Mouse (Mus musculus): ENCODE measurements around the gene Dpagt1.
A peak's percentile ranks its signal among the peaks of the same experiment; 100 is the strongest.
"Not testable (repeated sequence)": the region's sequence is repeated elsewhere in the genome, so short reads cannot be mapped to it uniquely, and the experiment has no call there.

Dpagt1 gene

DNA sequence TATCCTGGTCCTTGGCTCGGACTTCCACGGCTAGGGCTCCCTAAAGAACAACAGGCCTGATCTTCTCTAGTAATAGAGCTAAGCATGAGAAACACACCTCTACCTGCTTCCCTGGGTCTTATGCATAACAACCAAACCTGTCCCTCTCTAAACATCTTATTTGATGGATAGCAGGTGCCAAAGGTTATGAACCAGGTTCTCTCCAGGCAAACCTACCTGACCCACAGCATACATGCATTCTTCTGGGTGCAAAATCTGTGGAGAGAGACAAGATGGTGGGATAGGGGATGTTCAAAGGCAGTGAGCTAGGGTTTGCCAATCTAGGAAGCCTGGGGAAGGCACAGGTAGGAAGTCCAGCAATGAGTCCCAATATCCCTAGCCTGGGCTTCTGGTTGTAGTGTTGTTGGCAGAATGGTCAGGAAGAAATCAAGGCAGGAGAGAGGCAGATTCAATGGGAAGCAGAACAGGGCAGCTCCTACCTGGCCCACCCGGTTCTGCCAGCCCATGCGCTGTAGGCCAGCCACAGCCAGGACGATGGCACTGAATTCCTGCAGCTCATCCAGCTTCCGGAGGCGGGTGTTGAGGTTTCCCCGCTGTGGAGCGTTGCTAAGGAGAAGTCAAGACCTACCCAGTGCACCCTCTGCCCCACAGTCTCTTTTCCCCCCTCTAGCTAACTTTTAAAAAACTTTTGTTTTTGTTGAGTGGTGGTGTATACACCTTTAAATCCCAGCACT is 11.8 kb downstream of the Dpagt1 start:
- DNase-seq (ENCODE audit: low read depth): no peak

DNA sequence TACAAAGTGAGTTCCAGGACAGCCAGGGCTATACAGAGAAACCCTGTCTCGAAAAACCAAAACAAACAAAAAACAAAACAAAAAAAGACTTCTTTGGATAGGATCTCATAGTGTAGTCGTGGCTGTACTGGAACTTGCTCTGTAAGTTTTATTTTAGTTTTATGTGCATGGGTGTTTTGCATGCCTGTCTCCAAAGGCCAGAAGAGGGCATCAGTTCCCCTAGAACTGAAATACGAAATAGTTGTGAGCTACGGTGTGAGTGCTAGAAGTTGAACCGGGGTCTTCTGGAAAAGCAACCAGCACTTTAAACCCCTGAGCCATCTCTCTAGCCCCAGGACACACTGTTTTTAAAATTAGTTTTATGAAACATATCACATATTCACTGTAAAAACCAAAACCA is 12.8 kb downstream of the Dpagt1 start:
- no peak for DNase-seq (ENCODE audit: low read depth)

DNA sequence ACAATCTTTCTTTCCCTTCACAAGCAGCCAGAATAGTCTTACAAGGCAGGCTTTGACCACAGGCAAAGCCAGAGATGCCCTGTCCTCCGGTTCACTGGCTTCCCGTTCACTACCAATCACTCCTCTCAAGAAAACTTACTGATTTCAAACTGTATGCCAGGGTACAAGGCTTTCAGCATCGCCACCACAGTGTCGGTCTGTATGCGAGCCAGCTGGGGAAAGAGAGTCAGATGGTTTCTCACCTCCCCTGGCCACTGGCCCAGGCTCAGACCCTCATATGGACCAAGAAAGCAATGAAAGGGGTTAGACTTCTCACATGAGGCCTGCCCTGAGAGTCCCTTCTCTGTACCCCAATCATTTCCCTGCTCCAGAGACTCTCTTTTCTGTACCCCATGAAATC is 15.7 kb downstream of the Dpagt1 start:
- DNase-seq (ENCODE audit: low read depth): no peak

DNA sequence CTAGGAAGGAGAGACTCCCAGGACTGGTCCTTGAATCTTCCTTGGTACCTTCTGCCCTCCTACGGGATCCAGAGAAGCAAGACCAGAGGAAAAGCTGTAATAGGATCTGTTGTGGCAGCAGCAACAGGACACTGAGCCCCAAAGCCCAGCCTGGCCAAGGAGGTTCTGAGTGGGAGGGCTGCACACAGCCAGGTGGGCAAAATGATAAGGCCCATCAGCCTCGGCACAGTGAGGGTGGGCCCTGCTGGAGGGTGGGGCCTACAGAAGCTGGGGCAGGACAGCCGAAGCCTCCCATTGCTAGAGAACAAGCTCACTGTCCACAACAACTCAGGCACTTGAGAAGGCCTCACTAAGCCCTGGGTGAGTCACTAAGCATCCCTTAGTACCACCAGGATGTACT is 16.4 kb downstream of the Dpagt1 start:
- DNase-seq (ENCODE audit: low read depth): no peak

DNA sequence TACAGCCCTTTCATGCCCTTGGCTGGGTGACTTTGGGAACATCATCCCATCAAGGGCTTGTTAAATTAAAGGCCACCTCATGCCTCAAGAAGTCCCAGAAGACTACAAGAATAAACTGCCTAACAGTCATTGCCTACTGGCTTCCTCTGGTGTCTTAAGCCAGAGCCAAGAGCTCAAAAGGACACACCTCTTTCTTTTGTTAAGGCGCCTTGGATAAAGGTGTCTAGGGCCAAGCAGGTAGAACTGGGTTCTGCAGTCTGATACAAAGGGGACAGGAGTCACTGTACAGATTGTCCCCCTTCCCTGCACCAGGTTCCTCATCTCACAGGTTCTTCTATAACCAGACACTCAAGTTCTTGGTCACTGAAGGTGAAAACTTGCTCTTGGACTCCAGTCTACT is 16.8 kb downstream of the Dpagt1 start:
- DNase-seq (ENCODE audit: low read depth): no peak

DNA sequence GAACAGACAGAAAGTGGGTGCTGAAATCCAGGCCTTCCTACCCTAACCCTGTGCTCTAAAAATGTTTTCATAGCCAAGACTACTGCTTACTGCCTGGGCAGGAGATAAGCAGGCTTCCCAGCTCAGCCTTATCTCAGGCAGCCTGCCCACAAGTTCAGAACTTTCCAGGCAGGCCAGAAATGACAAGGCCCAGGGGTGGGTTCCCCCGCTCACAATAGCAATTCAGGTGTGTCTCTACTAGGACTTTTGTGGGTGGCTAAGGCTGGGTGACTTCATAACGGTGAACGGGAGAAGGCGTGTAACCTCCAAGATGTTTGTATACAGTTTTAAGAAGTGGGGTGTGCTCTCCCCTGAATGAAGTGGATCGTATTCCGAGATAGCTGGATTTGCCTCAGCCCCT is 17.5 kb downstream of the Dpagt1 start:
- no peak for DNase-seq (ENCODE audit: low read depth)

DNA sequence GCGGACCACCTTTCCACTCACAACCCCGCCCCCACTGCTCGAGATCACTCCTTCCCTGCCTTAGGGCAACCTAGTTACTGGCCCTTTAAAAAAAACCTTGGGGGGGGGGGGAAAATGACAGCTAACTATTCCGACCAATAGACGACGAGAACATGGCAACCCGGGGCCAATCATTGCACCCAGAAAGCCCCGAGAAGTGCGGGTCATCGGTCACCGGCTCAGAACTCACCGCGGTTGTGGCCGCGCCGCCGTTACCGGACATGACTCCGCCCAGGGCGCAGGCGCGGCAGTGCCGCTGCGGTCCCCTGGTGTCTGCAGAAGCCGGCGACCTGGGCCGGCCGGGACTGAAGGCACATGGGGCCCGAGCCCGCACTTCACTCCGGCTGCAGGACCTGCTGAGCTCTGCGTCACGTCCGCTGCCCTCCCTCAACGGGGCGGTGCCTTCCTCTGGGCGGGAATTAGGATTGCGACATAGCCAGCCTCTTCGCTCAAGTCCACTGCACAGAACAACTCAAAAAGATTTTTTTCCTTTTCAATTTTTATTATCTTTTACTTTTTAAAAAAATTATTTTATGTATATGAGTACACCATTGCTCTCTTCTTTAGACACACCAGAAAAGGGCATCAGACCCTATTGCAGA is 18.1 kb downstream of the Dpagt1 start, which contains the start of gene Hmbs:
TSS of gene Hmbs (minus strand) at position 448 of the 641 bp plus-strand sequence.
- peak; percentile 95 for DNase-seq (ENCODE audit: low read depth)

DNA sequence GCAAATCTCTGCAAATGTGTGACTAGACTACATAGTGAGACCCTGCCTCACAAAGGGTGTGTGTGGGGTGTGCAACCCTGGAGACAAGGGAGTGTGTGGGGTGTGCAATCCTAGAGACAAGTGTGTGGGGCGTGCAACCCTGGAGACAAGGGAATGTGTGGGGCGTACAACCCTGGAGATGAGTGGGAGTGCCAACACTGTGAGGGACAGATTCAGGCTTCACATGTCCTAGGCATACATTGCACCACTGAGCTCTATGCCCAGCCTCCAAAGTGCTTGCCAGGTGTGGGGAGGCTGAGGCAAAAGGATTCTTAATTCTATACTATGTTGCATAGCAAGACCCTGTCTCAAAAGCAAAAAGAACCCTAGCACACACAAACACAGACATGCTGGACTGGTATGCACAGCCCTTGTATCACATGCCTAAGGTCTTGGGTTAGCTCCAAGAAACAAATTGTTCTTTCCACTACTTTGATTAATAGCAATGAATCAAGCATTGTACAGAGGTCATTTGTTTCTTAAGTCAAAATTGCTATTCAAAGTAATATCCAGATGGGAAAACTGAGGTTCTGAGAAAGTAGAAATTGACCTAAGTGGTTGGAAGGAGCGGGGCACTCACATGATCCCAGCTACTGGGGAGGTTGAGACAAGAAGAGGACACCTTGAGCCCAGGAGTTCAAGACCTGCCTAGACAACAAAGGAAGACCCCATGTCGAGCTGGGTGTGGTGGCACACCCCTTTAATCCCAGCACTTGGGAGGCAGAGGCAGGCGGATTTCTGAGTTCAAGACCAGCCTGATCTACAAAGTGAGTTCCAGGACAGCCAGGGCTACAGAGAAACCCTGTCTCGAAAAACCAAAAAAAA is 20.0 kb downstream of the Dpagt1 start:
- no peak for DNase-seq (ENCODE audit: low read depth)

DNA sequence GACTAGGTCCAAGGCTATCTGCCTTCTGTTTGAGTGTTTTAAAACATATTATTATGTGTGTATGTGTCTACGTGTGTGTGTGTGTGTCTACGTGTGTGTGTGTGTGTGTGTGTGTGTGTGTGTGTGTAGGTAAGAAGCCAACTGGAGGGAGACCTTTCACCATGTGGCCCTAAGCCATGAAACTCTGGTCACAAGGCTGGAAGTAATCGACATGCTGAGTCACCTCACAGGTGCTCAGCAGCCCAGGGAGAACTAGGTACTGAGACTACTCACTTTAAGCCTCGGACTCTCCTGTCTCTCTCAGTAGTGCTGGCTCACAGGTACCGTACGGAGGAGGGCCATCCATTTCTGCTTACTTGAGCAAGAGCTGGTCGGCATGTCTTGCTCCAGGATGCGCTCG is 21.3 kb downstream of the Dpagt1 start:
- DNase-seq (ENCODE audit: low read depth): no peak

DNA sequence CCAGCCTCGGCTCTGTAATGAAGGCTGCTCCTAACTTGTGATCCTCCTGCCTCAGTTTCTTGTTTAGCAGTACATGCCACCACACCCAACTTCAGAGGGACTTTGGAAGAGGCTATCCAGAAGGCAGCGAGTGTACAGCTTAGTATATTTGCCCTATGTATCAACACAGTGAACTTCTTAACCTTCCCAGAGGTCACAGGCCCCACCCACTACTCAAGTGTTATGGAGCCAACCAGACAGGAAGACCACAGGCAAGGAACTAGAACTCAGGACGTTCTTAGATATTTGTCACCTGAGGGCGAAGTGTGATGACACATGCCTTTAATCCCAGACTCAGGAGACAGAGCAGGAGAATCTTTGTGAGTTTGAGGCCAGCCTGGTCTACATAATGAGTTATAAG is 21.8 kb downstream of the Dpagt1 start:
- no peak for DNase-seq (ENCODE audit: low read depth)

DNA sequence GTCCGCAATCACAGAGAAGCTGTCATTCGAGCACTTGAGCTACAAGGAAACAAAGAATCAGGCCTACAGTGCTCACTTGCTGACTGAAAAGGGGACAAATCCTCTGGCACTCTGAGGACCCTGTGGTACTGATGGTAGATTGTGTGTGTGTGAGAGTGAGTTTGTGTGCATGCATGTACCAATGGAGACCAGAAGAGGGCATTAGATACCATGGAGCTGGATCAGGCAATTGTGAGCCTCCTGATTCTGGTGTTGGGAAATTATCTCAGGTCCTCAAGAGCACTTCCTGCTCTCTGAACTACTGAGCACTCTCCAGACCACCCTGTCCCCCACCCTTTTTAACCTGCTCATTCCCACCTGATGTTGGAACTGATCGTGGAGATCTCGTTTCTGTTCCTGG is 22.7 kb downstream of the Dpagt1 start:
- no peak for DNase-seq (ENCODE audit: low read depth)

DNA sequence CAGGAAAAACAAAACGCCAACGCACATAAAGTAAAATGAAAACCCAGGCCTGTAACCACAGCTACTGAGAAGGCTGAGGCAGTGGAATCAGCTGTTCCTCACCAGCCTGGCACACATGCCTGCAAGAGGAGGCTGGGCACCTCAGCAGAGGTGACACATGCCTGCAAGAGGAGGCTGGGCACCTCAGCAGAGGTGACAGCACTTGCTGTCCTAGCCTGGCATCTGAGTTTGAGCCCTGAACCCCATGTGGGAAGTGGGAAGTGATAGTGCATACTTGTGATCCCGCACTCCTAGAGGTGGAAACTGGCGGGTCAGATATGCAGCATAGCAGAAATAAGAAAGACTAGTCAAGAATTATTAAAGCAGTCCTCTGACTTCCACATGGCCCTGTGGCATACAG is 25.6 kb downstream of the Dpagt1 start:
- DNase-seq (ENCODE audit: low read depth): no peak

DNA sequence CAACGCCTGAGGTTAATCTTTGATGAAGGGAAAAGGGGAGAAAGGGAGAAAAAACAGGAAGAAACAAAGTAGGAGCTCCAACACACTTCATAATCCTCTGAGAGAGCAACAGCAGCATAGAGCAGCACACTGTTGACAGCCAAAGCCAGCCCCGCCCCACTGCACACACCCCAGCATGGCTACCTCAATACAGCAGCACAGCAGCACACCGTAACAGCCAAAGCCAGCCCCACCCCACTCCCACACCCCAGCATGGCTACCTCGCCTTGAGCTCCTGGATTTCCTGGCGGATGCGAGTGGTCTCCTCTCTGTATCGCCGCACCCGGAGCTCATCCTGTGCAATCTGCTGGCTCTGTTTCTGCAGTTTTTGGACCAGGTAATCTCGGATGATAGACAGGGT is 26.5 kb downstream of the Dpagt1 start:
- DNase-seq (ENCODE audit: low read depth): no peak

DNA sequence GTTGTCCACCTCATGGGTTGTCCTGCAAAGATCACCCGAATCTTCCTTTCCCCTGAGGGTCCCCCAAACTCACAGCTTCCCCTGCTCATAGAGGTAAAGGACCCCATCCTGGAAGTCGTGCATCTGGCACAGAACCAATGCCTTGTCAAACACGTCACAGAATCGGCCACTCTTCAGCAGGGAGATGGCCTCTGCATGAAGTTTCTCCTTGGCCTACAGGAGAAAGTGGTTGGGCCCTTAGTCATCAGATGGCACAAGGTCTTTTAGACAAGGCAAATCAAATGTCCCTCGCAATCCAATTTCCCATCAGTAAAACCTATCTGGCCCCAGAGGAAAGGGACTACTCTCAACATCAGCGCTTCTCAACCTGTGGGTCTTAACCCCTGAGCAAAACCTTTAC is 27.3 kb downstream of the Dpagt1 start:
- no peak for DNase-seq (ENCODE audit: low read depth)

DNA sequence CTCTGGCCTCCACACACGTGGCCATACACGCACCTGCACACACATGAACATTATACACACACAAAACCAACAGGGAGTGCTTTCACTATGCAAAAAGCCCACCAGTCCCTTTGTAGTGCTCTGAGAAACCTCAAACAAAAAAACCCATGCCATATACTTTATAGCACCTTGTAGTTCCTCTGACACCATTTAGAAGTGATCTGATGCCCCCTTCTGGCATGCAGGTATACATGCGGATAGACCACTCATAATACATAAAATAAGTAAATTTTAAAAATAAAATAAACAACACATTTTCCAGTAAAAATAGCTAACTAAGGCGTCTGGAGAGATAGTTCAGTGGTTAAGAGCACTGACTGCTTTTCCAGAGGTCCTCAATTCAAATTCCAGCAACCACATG is 31.4 kb downstream of the Dpagt1 start:
- DNase-seq (ENCODE audit: low read depth): peak; percentile 77

DNA sequence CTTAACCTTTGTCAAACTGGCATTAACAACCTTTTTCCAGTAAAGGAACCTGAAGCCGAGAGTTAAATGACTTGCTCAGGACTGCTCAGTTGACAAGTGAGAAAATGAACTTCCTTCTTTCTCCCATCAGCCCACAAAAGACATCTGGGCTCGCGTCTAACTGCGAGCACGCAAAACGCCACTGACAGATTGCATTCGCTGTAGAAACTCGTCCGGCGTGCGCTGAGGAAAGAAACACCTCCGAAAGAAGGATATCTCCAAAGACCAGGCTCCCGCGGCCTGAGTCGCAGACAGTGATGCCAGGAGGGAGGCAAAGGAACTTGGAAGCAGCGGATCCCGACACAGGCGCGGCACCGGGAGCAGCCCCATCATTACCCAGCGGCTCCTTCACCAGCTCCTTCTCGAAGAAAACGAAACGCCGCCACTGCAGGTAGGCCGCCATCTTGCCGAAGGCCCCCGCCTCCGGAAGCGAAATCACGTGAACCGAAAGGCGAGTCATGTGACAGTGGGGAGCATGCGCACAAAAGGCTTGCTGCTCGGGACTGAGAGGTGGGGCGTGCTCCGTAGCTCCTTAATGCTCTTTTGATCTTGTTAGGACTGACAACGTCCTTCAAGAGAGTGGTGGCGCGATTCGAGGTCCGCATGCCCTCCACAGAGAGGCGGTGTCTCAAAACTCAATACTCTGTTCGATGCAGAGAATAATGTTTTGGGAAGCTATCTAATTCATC is 35.5 kb downstream of the Dpagt1 start, which contains the start of gene Vps11:
TSS of gene Vps11 (minus strand) at position 481 of the 728 bp plus-strand sequence.
- DNase-seq (ENCODE audit: low read depth): peak; percentile 99

DNA sequence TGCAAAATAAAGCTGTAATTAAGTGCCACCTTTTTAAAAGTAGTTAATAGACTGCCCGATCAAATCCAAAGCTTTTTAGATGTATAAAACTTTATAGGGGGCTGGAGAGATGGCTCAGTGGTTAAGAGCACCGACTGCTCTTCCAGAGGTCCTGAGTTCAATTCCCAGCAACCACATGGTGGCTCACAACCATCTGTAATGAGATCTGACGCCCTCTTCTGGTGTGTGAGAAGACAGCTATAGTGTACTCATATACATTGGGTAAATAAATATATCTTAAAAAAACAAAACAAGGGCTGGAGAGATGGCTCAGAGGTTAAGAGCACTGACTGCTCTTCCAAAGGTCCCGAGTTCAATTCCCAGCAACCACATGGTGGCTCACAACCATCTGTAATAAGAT is 36.1 kb downstream of the Dpagt1 start:
- not testable (repeated sequence) for DNase-seq (ENCODE audit: low read depth)

DNA sequence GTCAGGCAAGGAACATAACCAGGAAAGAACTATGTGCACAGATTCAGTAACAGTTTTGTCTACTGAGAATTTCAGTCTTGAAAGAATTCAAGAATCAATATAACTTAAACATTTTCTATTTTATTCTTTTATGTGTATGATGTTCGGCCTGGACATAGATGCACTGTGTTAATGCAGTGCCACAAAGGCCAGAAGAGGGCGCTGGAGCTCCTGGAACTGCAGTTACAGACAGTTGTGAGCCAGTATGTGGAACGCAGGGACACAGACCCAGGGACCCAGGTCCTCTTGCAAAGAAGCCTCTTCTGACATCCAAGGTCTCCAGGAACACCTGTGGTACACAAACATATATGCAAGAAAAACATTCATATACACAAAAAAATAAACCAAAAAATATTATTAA is 38.7 kb downstream of the Dpagt1 start:
- DNase-seq (ENCODE audit: low read depth): peak; percentile 69

DNA sequence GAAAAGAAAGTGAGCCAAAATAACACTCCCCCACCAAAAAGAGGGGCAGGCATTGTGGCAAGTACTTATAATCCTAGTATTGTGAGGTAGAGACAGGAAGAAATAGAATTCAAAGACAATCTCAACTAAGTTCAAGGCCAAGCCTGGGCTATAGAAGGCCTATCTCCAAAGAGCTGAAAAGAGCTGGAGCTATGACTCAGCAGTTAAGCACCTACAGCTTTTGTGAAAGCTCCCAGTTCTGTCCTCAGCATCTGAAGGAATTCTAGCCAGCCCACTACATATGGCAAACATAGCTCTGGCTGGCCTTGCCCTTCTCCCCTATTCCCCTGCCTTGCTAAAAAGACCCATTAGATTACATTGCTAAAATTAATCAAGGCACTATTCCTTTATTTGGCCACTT is 47.6 kb downstream of the Dpagt1 start:
- DNase-seq (ENCODE audit: low read depth): no peak

DNA sequence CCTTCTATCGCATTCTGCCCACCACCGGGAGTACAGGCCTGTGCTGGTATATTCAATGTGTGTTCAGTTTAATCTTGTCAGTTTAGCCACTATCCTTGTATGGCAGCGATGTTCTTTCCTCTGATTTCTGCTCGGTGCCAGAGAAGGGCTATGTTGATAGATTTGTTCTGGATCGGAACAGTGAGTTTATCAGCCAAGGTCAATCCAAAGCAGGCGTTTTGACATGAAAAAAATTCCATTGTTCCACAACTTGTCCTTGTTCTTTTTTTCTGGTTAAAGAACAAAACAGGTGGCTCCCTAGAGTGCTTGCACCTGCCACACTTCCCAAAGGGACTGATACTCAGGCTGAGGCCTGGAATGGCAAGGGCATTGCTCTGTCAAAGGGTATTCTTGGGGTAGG is 50.3 kb downstream of the Dpagt1 start:
- no peak for DNase-seq (ENCODE audit: low read depth)

DNA sequence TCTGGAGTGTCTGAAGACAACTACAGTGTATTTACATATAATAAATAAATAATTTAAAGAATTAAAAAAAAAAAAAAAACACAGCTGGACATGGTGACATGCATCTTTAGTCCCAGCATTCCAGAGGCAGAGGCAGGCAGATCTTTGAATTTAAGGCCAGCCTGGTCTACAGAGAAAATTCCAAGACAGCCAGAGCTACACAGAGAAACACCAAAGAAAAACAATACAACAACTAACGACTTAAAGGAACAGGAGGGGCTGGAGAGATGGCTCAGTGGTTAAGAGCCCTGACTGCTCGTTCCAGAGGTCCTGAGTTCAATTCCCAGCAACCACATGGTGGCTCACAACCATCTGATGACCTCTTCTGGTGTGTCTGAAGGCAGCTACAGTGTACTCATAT is 51.5 kb downstream of the Dpagt1 start:
- DNase-seq (ENCODE audit: low read depth): not testable (repeated sequence)

DNA sequence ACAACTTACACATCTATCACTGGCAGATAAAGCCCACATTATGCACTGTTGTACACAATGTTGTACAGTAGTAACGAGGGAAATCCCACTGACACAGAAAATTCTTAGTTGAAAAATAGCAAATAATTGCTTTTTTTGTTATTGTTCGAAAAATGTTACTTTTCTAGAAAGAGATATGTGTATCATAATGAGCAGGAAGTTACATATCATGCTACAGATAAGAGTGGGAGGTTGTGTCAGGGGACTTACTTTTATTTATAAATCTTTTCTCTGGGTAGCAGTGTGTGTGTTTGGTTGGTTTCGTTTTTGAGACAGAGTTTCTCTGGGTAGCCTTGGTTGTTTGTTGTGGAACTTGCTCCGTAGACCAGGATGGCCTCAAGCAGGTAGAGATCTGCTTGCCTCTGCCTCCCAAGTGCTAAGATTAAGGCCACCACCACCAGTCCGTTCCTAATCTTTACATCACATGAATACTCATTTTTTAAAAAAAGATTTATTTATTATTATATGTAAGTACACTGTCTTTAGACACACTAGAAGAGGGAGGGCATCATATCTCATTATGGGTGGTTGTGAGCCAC is 52.4 kb downstream of the Dpagt1 start:
- peak; percentile 75 for DNase-seq (ENCODE audit: low read depth)

Measured in induced T-regulatory cell, adult 2 months (primary cell).